Mouse (Mus musculus) spleen, postnatal 14 days (tissue): Measurements from ENCODE around the gene Ubl5.
"Not testable (repeated sequence)": the region's sequence is repeated elsewhere in the genome, so short reads cannot be mapped to it uniquely, and the experiment has no call there.

Experiments used
- DNase-seq, 2 experiments: peaks; one replicate each; pipeline ENCODE4 v3.0.0; 2021 to 2022; ENCODE audit warnings: low spot score in 2 of 2

The Ubl5 gene

GRCm38 (mm10) chr9:20642101-20642895 lies at the start of gene Ubl5:
TSS of gene Ubl5 (plus strand) at chr9:20642878.
- peak; percentile 51 to 64 for DNase-seq

DNA sequence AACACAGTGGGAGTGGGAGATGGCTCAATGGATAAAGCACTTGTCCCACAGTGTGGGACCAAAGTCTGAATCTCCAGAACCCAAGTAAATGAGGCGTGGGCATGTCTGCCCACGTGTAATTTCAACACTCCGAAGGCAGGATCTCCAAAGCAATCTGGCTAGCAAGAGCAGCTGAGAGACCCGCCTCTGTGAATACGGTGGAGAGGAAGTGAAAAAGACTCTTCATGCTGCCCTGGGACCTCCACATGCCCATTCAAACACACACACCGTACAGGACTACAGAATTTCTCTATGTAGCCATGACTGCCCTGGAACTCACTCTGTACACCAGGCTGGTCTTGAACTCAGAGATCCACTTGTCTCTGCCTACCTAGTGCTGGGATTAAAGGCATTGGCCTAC lies 41.4 kb upstream of the Ubl5 start:
- DNase-seq: no peak

GRCm38 (mm10) chr9:20606269-20606668 lies 36.4 kb upstream of the Ubl5 start:
- DNase-seq: no peak

- peak; percentile 69 to 75 for DNase-seq
Measured at GRCm38 (mm10) chr9:20607100-20607974, 35.3 kb upstream of the Ubl5 start.

- no peak for DNase-seq
Measured at GRCm38 (mm10) chr9:20609831-20610464, 32.7 kb upstream of the Ubl5 start.

DNA sequence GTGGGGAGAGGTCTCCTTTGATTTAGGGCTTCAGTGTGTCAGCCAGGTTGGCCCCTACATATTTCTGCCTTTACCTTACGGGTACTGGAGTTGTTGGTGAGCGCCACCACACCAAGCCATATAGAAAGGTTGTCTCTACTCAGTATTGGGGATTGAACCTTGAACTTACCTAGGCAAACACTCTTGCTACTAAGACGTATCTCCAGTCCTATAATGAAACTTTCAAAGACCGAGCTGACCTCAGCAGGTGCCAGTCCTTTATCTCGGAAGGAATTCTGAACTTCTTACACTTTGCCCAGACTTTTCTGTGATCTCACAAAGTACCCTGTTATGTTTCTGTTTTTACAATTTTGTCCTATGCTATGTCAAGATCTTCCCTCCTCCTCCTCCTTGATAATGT lies 30.7 kb upstream of the Ubl5 start:
- no peak for DNase-seq

DNA sequence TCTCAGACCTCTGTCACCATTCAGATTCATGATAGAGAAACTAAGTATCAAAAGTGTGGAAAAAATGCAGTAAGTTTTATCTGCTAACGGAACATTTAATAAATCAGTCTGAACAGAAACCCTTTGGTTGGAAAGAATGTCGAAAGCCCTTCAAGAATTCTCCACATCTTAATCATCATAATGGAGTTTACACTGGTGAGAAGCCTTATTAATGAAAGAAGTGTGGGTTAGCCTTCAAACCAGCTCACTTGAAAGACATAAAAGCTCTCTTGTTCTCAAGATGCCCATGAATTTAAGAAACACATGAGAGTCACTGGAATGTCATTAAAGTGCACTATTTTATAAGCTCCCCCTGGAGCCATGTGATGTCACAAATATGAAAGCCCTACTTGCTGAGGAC lies 26.0 kb upstream of the Ubl5 start:
- no peak for DNase-seq

- DNase-seq: no peak
Measured at GRCm38 (mm10) chr9:20631332-20631731, 11.3 kb upstream of the Ubl5 start.

DNA sequence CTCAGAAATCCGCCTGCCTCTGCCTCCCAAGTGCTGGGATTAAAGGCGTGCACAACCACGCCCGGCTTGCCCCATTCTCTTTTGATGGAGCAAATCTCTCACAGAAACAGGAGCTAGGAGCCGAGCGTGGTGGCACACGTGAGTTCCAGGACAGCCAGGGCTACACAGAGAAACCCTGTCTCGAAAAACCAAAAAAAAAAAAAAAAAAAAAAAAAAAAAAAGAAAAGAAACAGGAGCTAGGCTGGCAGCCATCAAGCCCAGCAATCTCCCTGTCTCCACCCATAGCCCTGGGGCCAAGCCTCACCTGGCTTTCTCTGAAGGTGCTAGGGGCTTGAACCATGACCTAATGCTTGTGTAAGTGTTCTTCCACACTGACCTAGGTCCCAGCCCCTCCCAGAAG lies 7.0 kb upstream of the Ubl5 start:
- not testable (repeated sequence) for DNase-seq

DNA sequence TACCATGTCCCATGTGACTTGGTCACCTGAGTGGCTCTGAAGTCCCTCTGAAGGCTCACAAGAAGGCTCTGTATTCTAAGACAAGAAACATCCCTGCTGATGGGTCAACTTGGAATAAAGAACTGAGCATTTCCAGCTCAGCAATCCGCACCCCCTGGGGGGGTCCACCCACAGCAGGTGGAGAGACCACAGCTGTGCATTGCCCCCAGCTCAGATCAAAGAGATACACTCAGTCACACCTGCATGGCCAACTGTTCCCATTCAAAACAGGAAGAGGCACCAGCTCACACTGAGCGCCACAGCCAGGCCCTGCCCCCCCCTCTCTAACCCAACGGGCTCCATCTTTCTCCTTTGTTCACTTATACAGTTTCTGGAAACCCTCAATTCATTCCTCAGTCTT lies 6.4 kb upstream of the Ubl5 start:
- DNase-seq: peak; percentile 22 to 31

GRCm38 (mm10) chr9:20636790-20637189 lies 5.9 kb upstream of the Ubl5 start:
- DNase-seq: no peak

DNA sequence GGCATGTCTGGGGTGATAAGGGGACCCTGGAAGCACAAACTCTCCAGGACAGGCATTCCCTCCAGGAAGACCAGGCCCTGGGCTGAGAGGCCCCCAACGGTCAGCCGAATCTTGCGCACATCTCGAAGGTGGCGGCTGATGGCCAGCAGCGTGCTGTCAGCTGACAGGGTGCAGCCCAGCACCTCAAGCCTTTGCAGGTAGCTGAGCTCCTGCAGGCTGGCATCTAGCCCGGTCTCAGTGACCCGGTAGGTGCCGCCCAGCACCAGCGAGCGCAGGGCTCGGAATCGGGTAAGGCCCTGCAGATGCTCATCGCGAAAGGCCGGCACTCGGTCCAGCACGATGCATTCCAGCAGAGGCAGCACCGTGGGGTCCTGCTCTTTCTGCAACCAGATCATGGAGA lies 4.1 kb upstream of the Ubl5 start:
- DNase-seq: no peak

DNA sequence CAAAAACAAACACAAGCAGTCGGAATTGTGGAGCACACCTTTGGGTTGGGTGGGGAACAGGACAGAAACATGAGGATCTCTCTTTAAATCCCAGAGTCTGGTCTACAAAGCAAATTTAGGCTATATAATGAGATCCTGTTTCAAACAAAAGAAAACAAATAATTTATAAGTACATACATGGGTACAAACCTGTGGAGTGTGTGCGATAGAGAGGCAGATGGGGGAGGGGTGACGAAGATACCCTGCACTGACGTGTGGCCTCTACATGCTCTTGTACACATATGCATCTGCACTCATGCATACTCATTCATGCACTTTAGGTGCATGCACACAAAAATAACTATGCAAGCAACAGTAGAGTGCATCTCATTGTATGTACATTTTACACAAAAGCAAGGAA lies 3.2 kb upstream of the Ubl5 start:
- no peak for DNase-seq

DNA sequence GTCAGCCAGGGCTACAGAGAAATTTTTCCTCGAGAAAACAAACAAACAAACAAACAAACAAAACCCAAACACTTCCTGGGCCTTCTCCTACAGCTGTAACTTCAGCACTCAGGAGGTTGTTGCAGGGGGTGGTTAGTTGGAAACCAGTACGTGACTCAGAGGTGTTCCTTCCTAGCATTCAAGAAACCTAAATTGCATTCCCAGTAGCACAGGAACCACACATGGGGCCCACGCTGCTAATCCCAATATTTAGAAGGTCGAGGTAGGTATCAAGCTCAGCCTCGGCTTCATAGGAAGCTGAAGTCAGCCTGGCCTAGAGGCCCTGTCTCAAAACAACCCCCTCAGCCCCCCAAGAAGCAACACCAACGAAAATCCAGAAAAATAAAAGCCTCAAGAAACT lies 1.2 kb upstream of the Ubl5 start:
- DNase-seq: no peak

DNA sequence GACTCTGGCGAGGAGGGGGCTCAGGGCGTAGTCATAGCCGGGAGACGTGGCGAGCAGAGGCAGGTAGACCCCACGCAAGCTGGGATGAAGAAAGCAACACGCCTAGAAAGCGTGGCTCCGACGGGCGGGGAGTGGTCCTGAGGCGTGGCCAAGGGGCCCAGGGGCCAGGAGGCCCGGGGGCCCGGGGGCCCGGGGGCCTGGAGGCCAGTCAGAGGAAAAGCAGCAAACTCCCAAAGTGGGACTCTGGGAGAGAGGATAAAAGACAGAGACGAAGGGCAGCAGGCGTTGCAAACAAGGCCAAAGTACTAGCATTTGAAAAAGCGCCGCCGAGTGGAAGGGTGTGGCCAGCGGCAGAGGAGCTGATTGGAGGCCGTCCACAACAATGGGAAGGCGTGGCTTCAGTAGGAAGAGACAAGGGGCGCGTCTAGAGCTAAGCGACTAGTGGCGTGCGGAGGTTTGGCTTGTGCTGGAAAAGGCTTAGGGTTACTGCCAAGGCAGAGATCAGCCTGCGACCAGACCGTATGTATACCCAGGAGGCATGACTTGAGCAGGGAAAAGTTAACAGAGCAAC lies 303 bp downstream of the Ubl5 start:
- DNase-seq: peak; percentile 55 to 74

GRCm38 (mm10) chr9:20643781-20644180 lies 1.1 kb downstream of the Ubl5 start:
- DNase-seq: no peak

- DNase-seq: peak; percentile 52 to 67
Measured at GRCm38 (mm10) chr9:20644360-20645081, 1.8 kb downstream of the Ubl5 start, which contains the start of gene Fbxl12. TSS of gene Fbxl12 (minus strand) at chr9:20644767.

- DNase-seq: no peak
Measured at GRCm38 (mm10) chr9:20645121-20645520, 2.4 kb downstream of the Ubl5 start.

DNA sequence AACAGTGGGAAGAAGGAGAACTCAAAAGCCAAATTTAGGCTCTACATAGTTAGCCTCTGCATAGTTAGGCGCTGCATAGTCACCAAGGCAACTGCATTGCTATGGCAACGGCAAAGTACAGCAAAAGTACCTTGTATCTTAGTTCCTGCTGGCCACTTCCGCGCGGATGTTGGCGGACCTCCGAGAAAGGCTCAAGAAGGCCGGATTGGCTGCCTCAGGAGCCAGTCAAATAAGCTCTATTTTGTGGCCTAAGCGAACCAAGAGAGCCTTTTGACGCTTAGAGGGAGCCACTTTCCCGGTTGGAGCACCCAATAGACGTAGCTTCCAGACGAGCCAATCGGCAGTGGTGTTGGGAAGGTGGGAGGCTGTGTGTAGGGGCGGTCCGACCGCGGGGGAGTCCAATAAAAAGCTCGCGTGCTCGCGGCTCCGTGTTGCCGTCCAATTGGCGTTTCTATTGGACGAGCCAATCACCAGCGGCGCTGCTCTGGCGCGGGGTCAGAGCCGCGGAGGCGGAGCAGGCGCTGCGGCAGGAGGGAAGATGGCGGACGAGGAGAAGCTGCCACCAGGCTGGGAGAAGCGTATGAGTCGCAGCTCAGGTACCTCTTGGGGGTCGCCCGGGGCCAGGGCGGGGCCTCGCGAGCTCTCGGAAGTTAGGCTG lies 9.1 kb downstream of the Ubl5 start, which contains the start of gene Pin1:
Gene Pin1 (plus strand): TSS at position 494 of the 658 bp plus-strand sequence.
- DNase-seq: peak; percentile 92 to 94

GRCm38 (mm10) chr9:20652260-20652658 lies 9.6 kb downstream of the Ubl5 start:
- no peak for DNase-seq

DNA sequence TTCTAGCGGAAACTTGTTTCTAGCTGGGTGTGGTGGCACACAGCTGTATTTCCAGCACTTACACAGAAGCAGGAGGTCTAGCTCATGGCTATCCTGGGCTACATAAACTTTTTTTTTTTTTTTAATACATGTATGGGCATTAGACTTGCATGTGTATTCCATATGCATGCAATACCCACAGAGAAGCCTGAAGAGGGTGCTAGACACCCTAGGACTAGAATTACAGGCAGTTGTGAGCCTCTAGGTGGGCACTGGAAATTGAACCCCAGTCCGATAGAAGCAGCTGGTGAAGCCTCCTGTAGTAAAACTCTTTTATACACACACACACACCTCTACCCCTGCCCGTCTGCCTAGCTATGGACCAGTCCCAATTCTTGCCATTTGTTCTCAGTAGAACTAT lies 11.2 kb downstream of the Ubl5 start:
- no peak for DNase-seq
